Mouse (Mus musculus) spleen, postnatal 14 days (tissue): ENCODE data around the gene Olfr1425.
"Not testable (repeated sequence)": the region's sequence is repeated elsewhere in the genome, so short reads cannot be mapped to it uniquely, and the experiment has no call there.

Experiments
- DNase-seq, 2 experiments: peaks; one replicate each; pipeline ENCODE4 v3.0.0; 2021 to 2022; ENCODE audit warnings: low spot score in 2 of 2

Olfr1425 gene

DNA sequence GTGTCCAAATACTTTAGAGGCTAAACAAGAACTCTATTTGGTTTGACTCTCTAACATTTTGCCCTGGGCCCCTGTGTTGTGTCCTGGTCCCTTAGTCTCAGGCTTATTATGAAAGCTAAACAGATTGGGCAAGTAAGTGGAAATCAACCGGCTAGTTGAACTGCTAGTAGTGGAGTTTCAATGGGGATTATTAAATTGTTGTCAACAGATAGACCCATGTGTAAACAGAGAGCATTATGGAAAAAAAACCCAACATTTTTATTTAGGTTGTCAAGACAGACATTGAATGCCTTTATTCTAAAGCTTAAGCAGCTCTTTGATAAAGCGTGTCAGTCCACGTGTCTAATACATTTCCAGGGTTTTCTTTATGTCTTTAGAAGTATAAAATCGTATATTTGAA, at the start of gene Olfr1425:
Olfr1425 (minus strand) TSS at position 101 of the 400 bp plus-strand sequence.
- DNase-seq, result not testable (repeated sequence)

DNA sequence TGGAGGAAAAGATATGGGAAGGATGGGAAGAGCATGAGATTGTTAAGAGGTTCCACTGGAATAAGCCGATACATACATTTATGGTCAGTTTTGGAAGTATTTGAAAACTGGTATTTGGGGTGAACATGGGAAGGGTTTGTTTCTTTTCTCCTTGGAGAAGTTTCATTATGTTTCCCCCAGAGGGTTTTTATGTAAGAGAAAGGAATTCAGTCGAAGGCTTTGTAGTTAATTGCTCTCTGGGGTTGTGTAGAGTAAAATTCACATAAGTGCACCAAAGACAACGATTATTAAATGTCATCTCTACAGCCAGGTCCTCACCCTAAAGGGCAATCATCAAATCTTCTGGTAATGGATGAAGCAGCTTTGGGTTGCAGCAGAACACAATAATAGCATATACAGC, 45.6 kb upstream of the Olfr1425 start, which contains the start of gene Olfr76:
Olfr76 (minus strand) TSS at position 101 of the 400 bp plus-strand sequence.
- DNase-seq, result no peak

DNA sequence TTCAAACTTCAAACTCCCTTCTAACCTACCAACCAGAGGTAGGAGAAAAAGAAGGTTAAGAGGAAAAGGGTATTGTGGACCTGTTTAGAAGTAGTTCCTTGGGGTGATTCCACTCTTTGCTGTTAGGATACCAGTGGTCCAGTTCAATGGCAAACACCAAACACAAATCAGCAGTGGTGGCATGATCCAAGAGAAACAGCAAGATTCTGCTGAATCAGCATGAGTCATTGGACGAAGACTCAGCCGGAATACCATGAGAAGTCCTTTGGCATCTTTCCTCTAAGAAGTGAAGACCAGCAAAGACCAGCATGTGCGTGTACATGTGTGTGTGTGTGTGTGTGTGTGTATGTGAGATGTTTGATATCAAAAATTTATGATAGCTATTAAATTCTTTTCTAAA, 38.9 kb upstream of the Olfr1425 start:
- DNase-seq, result no peak

GRCm38 (mm10) chr19:12115797-12116196, 38.3 kb upstream of the Olfr1425 start, which contains the start of gene Olfr1428:
Olfr1428 (minus strand) TSS chr19:12115897.
- DNase-seq, result no peak

DNA sequence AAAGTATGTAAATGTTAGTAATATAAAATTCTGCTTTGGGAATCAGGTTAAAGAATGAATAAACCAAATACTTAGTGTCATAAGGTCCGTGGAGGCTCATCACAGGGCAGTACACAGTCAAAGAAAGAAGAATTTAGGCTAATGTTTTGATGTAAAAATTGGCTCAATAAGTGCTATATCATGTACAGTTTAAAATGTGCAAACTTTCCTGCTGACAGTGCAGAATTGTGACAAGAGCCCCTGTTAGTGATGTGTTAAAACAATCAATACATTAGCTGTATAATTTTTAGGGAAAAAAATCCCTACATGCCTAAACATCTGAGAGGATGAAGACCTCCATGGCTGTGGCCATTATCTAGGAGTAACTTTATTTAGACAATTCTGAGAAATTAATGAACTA, 36.3 kb upstream of the Olfr1425 start:
- no peak for DNase-seq

DNA sequence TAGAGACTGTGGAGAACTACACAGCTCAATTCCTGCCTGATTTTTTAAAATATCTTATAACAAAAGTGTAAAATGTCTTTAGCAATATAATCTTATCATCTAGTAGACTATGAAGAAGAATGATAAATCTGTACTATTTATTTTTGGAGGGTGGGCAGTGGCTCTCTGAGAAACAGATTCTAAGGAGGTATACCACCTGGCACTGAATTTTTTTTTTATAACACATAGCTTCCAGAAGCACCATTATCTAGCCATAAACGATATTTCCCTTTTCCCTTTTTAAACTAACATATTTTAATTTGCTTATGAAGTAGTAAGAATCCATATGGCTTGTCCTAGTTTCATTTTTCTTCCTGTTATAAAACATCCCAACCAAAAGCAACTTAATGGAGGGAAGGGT, 27.0 kb upstream of the Olfr1425 start:
- no peak for DNase-seq

- DNase-seq, result no peak
Observed at GRCm38 (mm10) chr19:12103234-12103633, 25.7 kb upstream of the Olfr1425 start, which contains the start of gene Olfr1427. Olfr1427 (minus strand) TSS chr19:12103334.

DNA sequence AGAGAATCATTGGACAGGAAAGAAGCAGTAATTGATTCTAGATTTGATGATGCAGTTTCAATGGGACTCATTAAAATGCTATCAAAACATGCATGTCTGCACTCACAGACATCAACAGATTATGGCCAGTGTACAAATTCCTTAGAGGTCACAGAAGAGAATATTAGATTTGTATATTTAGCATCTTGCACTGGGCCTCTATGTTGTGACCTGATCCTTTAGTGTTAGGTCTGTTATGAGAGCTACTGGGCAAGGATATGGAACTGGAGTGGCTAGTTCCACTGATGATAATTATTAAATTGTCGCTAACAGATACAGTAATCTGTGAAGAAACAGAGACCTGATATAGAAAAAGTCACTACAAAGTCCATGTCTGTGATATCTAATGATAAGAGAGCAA, 14.4 kb upstream of the Olfr1425 start, which contains the start of gene Olfr1426:
Olfr1426 (minus strand) TSS at position 101 of the 400 bp plus-strand sequence.
- DNase-seq, result no peak

GRCm38 (mm10) chr19:12069546-12069945, 8.0 kb downstream of the Olfr1425 start:
- not testable (repeated sequence) for DNase-seq

DNA sequence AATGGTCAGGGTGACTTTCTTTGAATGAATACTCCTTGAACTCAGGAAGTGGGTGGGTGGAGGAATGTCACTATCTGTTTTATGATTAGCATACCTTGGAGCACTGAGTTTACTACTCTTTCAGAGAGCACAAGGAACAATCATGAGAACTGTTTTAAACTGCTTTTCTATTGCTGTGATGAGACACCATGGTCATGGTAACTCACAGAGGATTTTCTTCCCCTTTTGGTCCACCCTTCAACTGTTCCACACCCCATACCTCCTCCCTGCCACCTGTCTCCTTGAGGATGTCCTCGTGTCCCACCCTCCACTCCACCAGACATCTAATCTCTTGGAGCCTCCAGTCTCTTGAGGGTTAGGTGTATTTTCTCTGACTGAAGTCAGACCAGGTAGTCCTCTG, 9.7 kb downstream of the Olfr1425 start:
- not testable (repeated sequence) for DNase-seq

- not testable (repeated sequence) for DNase-seq
Observed at GRCm38 (mm10) chr19:12062582-12062981, 14.9 kb downstream of the Olfr1425 start, which contains the start of gene Olfr1424. Olfr1424 (minus strand) TSS chr19:12062682.

GRCm38 (mm10) chr19:12043163-12043562, 34.4 kb downstream of the Olfr1425 start:
- no peak for DNase-seq

GRCm38 (mm10) chr19:12041217-12041616, 36.3 kb downstream of the Olfr1425 start, which contains the start of gene Olfr1423:
Olfr1423 (minus strand) TSS chr19:12041317.
- no peak for DNase-seq

- DNase-seq, result no peak
Observed at GRCm38 (mm10) chr19:12037727-12038126, 39.8 kb downstream of the Olfr1425 start.

DNA sequence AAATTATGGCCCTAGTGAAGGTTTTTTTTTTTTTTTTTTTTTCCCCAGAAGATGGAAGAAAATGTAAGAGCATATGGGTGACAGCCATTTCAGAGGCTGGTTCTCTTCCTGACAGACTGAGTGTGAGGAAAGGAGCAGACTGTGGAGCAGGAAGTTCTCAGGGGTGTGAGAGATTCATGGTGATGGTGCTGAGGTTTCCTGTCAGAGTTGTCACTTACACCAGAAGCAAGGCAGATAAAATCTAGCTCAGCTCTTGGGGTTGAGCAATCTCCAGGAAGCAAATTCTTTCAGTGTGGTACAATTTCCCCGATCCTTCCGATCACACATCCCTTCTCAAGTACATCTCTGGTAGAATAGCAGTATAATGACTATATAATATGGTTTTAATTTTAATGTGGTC, 50.9 kb downstream of the Olfr1425 start:
- no peak for DNase-seq

DNA sequence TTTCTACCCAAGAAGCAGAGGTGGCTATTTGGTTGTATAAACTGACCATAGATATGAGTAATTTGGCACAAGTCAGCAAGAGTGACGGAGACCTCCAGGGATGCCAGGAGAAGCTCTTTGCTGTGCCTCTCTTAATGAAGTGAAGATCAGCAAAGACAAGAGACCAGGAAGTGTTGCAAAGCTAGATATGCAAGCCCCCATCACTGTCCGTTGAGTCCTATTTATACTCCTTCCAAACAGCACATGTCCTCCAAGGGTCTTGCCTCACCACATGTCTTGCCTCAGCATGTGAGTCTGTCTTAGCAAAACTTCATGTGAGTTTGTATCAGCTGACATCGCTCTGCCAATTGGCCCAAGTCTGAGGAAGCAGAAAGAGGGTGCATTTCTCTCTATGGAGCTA, 52.2 kb downstream of the Olfr1425 start:
- no peak for DNase-seq

GRCm38 (mm10) chr19:12024149-12024548, 53.4 kb downstream of the Olfr1425 start:
- DNase-seq, result no peak
